Mouse (Mus musculus) thymus, adult 2 months (tissue): Measurements from ENCODE around the gene D7Ertd443e. TPM values are rescaled to one million over a fixed set of nuclear protein-coding genes. Genes with fewer than 3 reads are reported as not detected.

Experiments used
- DNase-seq: peaks from one replicate; pipeline ENCODE4 v3.0.0; 2021
- H3K27ac ChIP-seq: fragments of 200-500 bp; 2 replicates; pipeline ENCODE4 v1.5.1; 2012; ENCODE audit warnings: low read length, control low read depth; ENCODE audit not compliant: control insufficient read depth, insufficient read depth
- H3K27me3 ChIP-seq: fragments of 200-500 bp; 2 replicates; pipeline ENCODE4 v1.6.1; 2012; ENCODE audit warnings: mild to moderate bottlenecking, low read length, moderate library complexity, mixed read lengths; ENCODE audit not compliant: control insufficient read depth, insufficient read depth
- H3K36me3 ChIP-seq: fragments of 200-500 bp; 2 replicates; pipeline ENCODE4 v1.6.1; 2012; ENCODE audit warnings: mild to moderate bottlenecking, low read length, moderate library complexity; ENCODE audit not compliant: control insufficient read depth, insufficient read depth
- H3K4me1 ChIP-seq: fragments of 200-500 bp; replicated peaks from 2 replicates; pipeline ENCODE4 v1.6.1; 2012; ENCODE audit warnings: low read length; ENCODE audit not compliant: control insufficient read depth, insufficient read depth
- H3K4me3 ChIP-seq: fragments of 200-500 bp; 2 replicates; pipeline ENCODE4 v1.5.1; 2012; ENCODE audit warnings: mild to moderate bottlenecking, low read length, control low read depth, moderate library complexity; ENCODE audit not compliant: control insufficient read depth, insufficient read depth
- CTCF ChIP-seq: fragments of 200-500 bp; IDR thresholded peaks from 2 replicates; pipeline ENCODE4 v1.5.1; 2012; ENCODE audit warnings: mild to moderate bottlenecking, control low read depth, low read length, moderate library complexity, borderline replicate concordance; ENCODE audit not compliant: control insufficient read depth, poor library complexity, insufficient read depth; ENCODE audit errors: extremely low read depth
- POLR2A ChIP-seq: fragments of 200-500 bp; IDR thresholded peaks from 2 replicates; pipeline ENCODE4 v1.6.1; 2012; ENCODE audit warnings: mild to moderate bottlenecking, low read length, control low read depth, moderate library complexity; ENCODE audit not compliant: control insufficient read depth, poor library complexity, insufficient read depth; ENCODE audit errors: extremely low read depth
- WGBS: fragments of 180-500 bp; shearing (Covaris S2); methylation state at CpG from one replicate; pipeline ENCODE4 v1.1.7; 2018; 5-methylcytosine and 5-hydroxymethylcytosine counted together
- polyA plus RNA-seq: library from polyadenylated mRNA; depleted of rRNA; stranded (reverse); fragments of >200 nt; gene quantifications from 2 replicates; pipeline ENCODE4 v1.2.3, GENCODE M21; 2012

Gene D7Ertd443e
- polyA plus RNA-seq, 1 experiment: 0.18 TPM

GRCm38 (mm10) chr7:134231378-134232346 lies 153.8 kb downstream of the D7Ertd443e start, which contains the start of gene Adam12:
Gene Adam12, minus strand, starts transcription at chr7:134232146.
- 64% methylated on average over 14 of the region's 14 CpGs for WGBS
- Histone ChIP-seq H3K27me3 (no peaks in the 10 kb centered on the region), H3K27ac (peak within 1 kb of the TSS; percentile 97), H3K36me3 (no peaks in the 10 kb centered on the region), H3K4me3 (peak within 1 kb of the TSS; percentile 62), H3K4me1 (peaks cover 4% of the 10 kb centered on the region; the same call in 1 of the 2 replicates)
- DNase-seq: peak; percentile 15
- no peak for TF ChIP-seq POLR2A
- TF ChIP-seq CTCF: no peak

- H3K4me3 ChIP-seq: peak overlapping the region; percentile 30; the same call in 1 of the 2 replicates
- H3K27ac ChIP-seq: peak overlapping the region; percentile 67
- TF ChIP-seq POLR2A (no peak), CTCF (no peak)
- 88% methylated on average over 3 of the region's 3 CpGs for WGBS
- DNase-seq: no peak
- H3K36me3 ChIP-seq: no peaks in the 10 kb centered on the region
- 0 out of 2 replicates have a peak, but pooled peaks cover 3% of the 10 kb centered on the region for H3K4me1 ChIP-seq
- no peaks in the 10 kb centered on the region for H3K27me3 ChIP-seq
Measured at GRCm38 (mm10) chr7:134230708-134231107, 154.8 kb downstream of the D7Ertd443e start.

GRCm38 (mm10) chr7:134229899-134230298 lies 155.6 kb downstream of the D7Ertd443e start:
- 30% methylated on average over 2 of the region's 2 CpGs for WGBS
- H3K4me1 ChIP-seq: 0 out of 2 replicates have a peak, but pooled peaks cover 3% of the 10 kb centered on the region
- H3K27me3 ChIP-seq: no peaks in the 10 kb centered on the region
- no peak for DNase-seq
- no peaks in the 10 kb centered on the region for H3K36me3 ChIP-seq
- H3K27ac ChIP-seq: no peak overlapping the region
- TF ChIP-seq POLR2A: no peak
- peak overlapping the region; percentile 25 for H3K4me3 ChIP-seq

GRCm38 (mm10) chr7:134227773-134228455 lies 157.5 kb downstream of the D7Ertd443e start:
- H3K27ac ChIP-seq: no peak overlapping the region

GRCm38 (mm10) chr7:134227101-134227500 lies 158.4 kb downstream of the D7Ertd443e start:
- Histone ChIP-seq H3K27me3 (no peaks in the 10 kb centered on the region), H3K4me3 (no peak overlapping the region), H3K27ac (no peak overlapping the region), H3K36me3 (no peaks in the 10 kb centered on the region), H3K4me1 (0 out of 2 replicates have a peak, but pooled peaks cover 4% of the 10 kb centered on the region)
- 96% methylated on average over 4 of the region's 4 CpGs for WGBS
- TF ChIP-seq POLR2A (no peak), CTCF (no peak)
- DNase-seq: no peak

More at GRCm38 (mm10) chr7:134227773-134228455, 157.5 kb downstream of the D7Ertd443e start:
- Histone ChIP-seq H3K4me1 (0 out of 2 replicates have a peak, but pooled peaks cover 5% of the 10 kb centered on the region), H3K4me3 (no peak overlapping the region), H3K27me3 (no peaks in the 10 kb centered on the region), H3K36me3 (no peaks in the 10 kb centered on the region)
- no peak for TF ChIP-seq POLR2A
- no peak for TF ChIP-seq CTCF
- DNase-seq: no peak
- whole genome bisulfite sequencing: 81% methylated on average over 13 of the region's 13 CpGs

GRCm38 (mm10) chr7:134226231-134226630 lies 159.2 kb downstream of the D7Ertd443e start:
- no peak for DNase-seq
- Histone ChIP-seq H3K27ac (no peak overlapping the region), H3K36me3 (no peaks in the 10 kb centered on the region), H3K4me3 (no peak overlapping the region), H3K27me3 (no peaks in the 10 kb centered on the region), H3K4me1 (0 out of 2 replicates have a peak, but pooled peaks cover 4% of the 10 kb centered on the region)
- WGBS: 87% methylated on average over 3 of the region's 3 CpGs
- no peak for TF ChIP-seq CTCF
- TF ChIP-seq POLR2A: no peak
